Mouse (Mus musculus): ENCODE results near the gene 4921504E06Rik. TPM values are rescaled to one million over a fixed set of nuclear protein-coding genes. Genes with fewer than 3 reads are reported as not detected.

4921504E06Rik gene
- polyA plus RNA-seq, 1 experiment from 2014 or later, result not detected

- 80% methylated on average over 7 of the region's 7 CpGs for WGBS
- no peaks in the 10 kb centered on the region for H3K9me3 ChIP-seq (ENCODE audit: control insufficient read depth, low read length)
- no peak overlapping the region for H3K9ac ChIP-seq (ENCODE audit: low read length)
- H3K4me2 ChIP-seq (replicated peaks; ENCODE audit: low read depth), result no peak overlapping the region
- ATAC-seq (ENCODE audit: low FRiP score, low TSS enrichment) (no peak), DNase-seq (ENCODE audit: low spot score) (no peak)
- TF ChIP-seq CTCF (IDR thresholded peaks at IDR 0.05; ENCODE audit: low read depth) (no peak), EP300 (optimal IDR thresholded peaks at IDR 0.05) (no peak)
- H3K27ac ChIP-seq (replicated peaks), result no peak overlapping the region
- no peaks in the 10 kb centered on the region for H3K27me3 ChIP-seq (ENCODE audit: control insufficient read depth, insufficient read depth, low read length)
- no peaks in the 10 kb centered on the region for H3K4me1 ChIP-seq (replicated peaks; ENCODE audit: control insufficient read depth, insufficient read depth)
- no peaks in the 10 kb centered on the region for H3K36me3 ChIP-seq (ENCODE audit: control insufficient read depth, insufficient read depth, low read length)
- no peak overlapping the region for H3K4me3 ChIP-seq (ENCODE audit: low read depth, low read length)
These were observed 41.1 kb upstream of the 4921504E06Rik start for GRCm38 (mm10) chr2:19594856-19595255.

- Histone ChIP-seq H3K9ac (ENCODE audit: low read length) (no peak overlapping the region), H3K4me1 (replicated peaks; ENCODE audit: control insufficient read depth, insufficient read depth) (no peaks in the 10 kb centered on the region), H3K27me3 (ENCODE audit: control insufficient read depth, insufficient read depth, low read length) (no peaks in the 10 kb centered on the region), H3K4me3 (ENCODE audit: low read depth, low read length) (no peak overlapping the region), H3K4me2 (replicated peaks; ENCODE audit: low read depth) (no peak overlapping the region), H3K36me3 (ENCODE audit: control insufficient read depth, insufficient read depth, low read length) (no peaks in the 10 kb centered on the region), H3K9me3 (ENCODE audit: control insufficient read depth, low read length) (no peaks in the 10 kb centered on the region), H3K27ac (replicated peaks) (peak overlapping the region; percentile 70)
- no peak for ATAC-seq (ENCODE audit: low FRiP score, low TSS enrichment)
- no peak for DNase-seq (ENCODE audit: low spot score)
- 47% methylated on average over 3 of the region's 3 CpGs for WGBS
- TF ChIP-seq CTCF (IDR thresholded peaks at IDR 0.05; ENCODE audit: low read depth) (no peak), EP300 (optimal IDR thresholded peaks at IDR 0.05) (peak; percentile 78)
These were observed 26.1 kb upstream of the 4921504E06Rik start for GRCm38 (mm10) chr2:19579846-19580245.

GRCm38 (mm10) chr2:19579180-19579579 is 25.5 kb upstream of the 4921504E06Rik start:
- no peak overlapping the region for H3K4me2 ChIP-seq (replicated peaks; ENCODE audit: low read depth)
- H3K4me1 ChIP-seq (replicated peaks; ENCODE audit: control insufficient read depth, insufficient read depth), result no peaks in the 10 kb centered on the region
- H3K9me3 ChIP-seq (ENCODE audit: control insufficient read depth, low read length), result no peaks in the 10 kb centered on the region
- H3K4me3 ChIP-seq (ENCODE audit: low read depth, low read length), result no peak overlapping the region
- no peak overlapping the region for H3K9ac ChIP-seq (ENCODE audit: low read length)
- H3K27me3 ChIP-seq (ENCODE audit: control insufficient read depth, insufficient read depth, low read length), result no peaks in the 10 kb centered on the region
- H3K27ac ChIP-seq (replicated peaks), result peak overlapping the region; percentile 70
- no peak for DNase-seq (ENCODE audit: low spot score)
- 43% methylated on average over 6 of the region's 6 CpGs for WGBS
- ATAC-seq (ENCODE audit: low FRiP score, low TSS enrichment), result no peak
- no peak for TF ChIP-seq CTCF (IDR thresholded peaks at IDR 0.05; ENCODE audit: low read depth)
- H3K36me3 ChIP-seq (ENCODE audit: control insufficient read depth, insufficient read depth, low read length), result no peaks in the 10 kb centered on the region

- no peaks in the 10 kb centered on the region for H3K27me3 ChIP-seq (ENCODE audit: control insufficient read depth, insufficient read depth, low read length)
- H3K36me3 ChIP-seq (ENCODE audit: control insufficient read depth, insufficient read depth, low read length), result no peaks in the 10 kb centered on the region
- WGBS, result 80% methylated on average over 5 of the region's 5 CpGs
- ATAC-seq (ENCODE audit: low FRiP score, low TSS enrichment), result no peak
- H3K4me1 ChIP-seq (replicated peaks; ENCODE audit: control insufficient read depth, insufficient read depth), result no peaks in the 10 kb centered on the region
- H3K4me3 ChIP-seq (ENCODE audit: low read depth, low read length), result no peak overlapping the region
- H3K4me2 ChIP-seq (replicated peaks; ENCODE audit: low read depth), result no peak overlapping the region
- TF ChIP-seq EP300 (optimal IDR thresholded peaks at IDR 0.05) (no peak), CTCF (IDR thresholded peaks at IDR 0.05; ENCODE audit: low read depth) (no peak)
- H3K27ac ChIP-seq (replicated peaks), result no peak overlapping the region
- DNase-seq (ENCODE audit: low spot score), result no peak
- H3K9me3 ChIP-seq (ENCODE audit: control insufficient read depth, low read length), result no peaks in the 10 kb centered on the region
- H3K9ac ChIP-seq (ENCODE audit: low read length), result no peak overlapping the region
These were observed 8.6 kb upstream of the 4921504E06Rik start for GRCm38 (mm10) chr2:19562114-19562829.

GRCm38 (mm10) chr2:19560654-19561053 is 6.9 kb upstream of the 4921504E06Rik start:
- DNase-seq (ENCODE audit: low spot score), result no peak
- no peaks in the 10 kb centered on the region for H3K4me1 ChIP-seq (replicated peaks; ENCODE audit: control insufficient read depth, insufficient read depth)
- H3K27me3 ChIP-seq (ENCODE audit: control insufficient read depth, insufficient read depth, low read length), result no peaks in the 10 kb centered on the region
- H3K27ac ChIP-seq (replicated peaks), result no peak overlapping the region
- H3K36me3 ChIP-seq (ENCODE audit: control insufficient read depth, insufficient read depth, low read length), result no peaks in the 10 kb centered on the region
- ATAC-seq (ENCODE audit: low FRiP score, low TSS enrichment), result no peak
- TF ChIP-seq CTCF (IDR thresholded peaks at IDR 0.05; ENCODE audit: low read depth) (no peak), EP300 (optimal IDR thresholded peaks at IDR 0.05) (no peak)
- H3K4me3 ChIP-seq (ENCODE audit: low read depth, low read length), result no peak overlapping the region
- WGBS, result 49% methylated on average over 2 of the region's 2 CpGs
- no peak overlapping the region for H3K4me2 ChIP-seq (replicated peaks; ENCODE audit: low read depth)
- H3K9ac ChIP-seq (ENCODE audit: low read length), result no peak overlapping the region
- H3K9me3 ChIP-seq (ENCODE audit: control insufficient read depth, low read length), result no peaks in the 10 kb centered on the region

GRCm38 (mm10) chr2:19560071-19560470 is 6.4 kb upstream of the 4921504E06Rik start:
- Histone ChIP-seq H3K27me3 (ENCODE audit: control insufficient read depth, insufficient read depth, low read length) (no peaks in the 10 kb centered on the region), H3K9me3 (ENCODE audit: control insufficient read depth, low read length) (no peaks in the 10 kb centered on the region), H3K4me1 (replicated peaks; ENCODE audit: control insufficient read depth, insufficient read depth) (no peaks in the 10 kb centered on the region), H3K27ac (replicated peaks) (no peak overlapping the region), H3K9ac (ENCODE audit: low read length) (no peak overlapping the region), H3K4me2 (replicated peaks; ENCODE audit: low read depth) (no peak overlapping the region), H3K4me3 (ENCODE audit: low read depth, low read length) (no peak overlapping the region), H3K36me3 (ENCODE audit: control insufficient read depth, insufficient read depth, low read length) (no peaks in the 10 kb centered on the region)
- no peak for ATAC-seq (ENCODE audit: low FRiP score, low TSS enrichment)
- TF ChIP-seq EP300 (optimal IDR thresholded peaks at IDR 0.05) (no peak), CTCF (IDR thresholded peaks at IDR 0.05; ENCODE audit: low read depth) (no peak)
- 57% methylated on average over 4 of the region's 4 CpGs for WGBS
- no peak for DNase-seq (ENCODE audit: low spot score)

Measured in stomach, postnatal 0 days (tissue).